Mouse (Mus musculus) NIH3T3 (cell line): ENCODE measurements around the gene Aldh5a1.

Source experiments
- DNase-seq: peaks from one replicate; pipeline ENCODE4 v3.0.0-alpha.2; 2012; ENCODE audit warnings: low read depth

Aldh5a1 gene

GRCm38 (mm10) chr13:24933199-24933598 lies 4.3 kb downstream of the Aldh5a1 start:
- no peak for DNase-seq

GRCm38 (mm10) chr13:24930591-24930990 lies 6.9 kb downstream of the Aldh5a1 start:
- DNase-seq, result peak; percentile 22

GRCm38 (mm10) chr13:24923991-24924390 lies 13.5 kb downstream of the Aldh5a1 start:
- no peak for DNase-seq

GRCm38 (mm10) chr13:24921281-24921680 lies 16.2 kb downstream of the Aldh5a1 start:
- no peak for DNase-seq

- DNase-seq, result peak; percentile 72
Measured at GRCm38 (mm10) chr13:24920333-24920977, 17.0 kb downstream of the Aldh5a1 start.

GRCm38 (mm10) chr13:24915831-24916230 lies 21.6 kb downstream of the Aldh5a1 start:
- no peak for DNase-seq

GRCm38 (mm10) chr13:24914915-24915314 lies 22.5 kb downstream of the Aldh5a1 start:
- no peak for DNase-seq

- DNase-seq, result no peak
Measured at GRCm38 (mm10) chr13:24913576-24913975, 23.9 kb downstream of the Aldh5a1 start.

- no peak for DNase-seq
Measured at GRCm38 (mm10) chr13:24909112-24909511, 28.3 kb downstream of the Aldh5a1 start.

GRCm38 (mm10) chr13:24906831-24907570 lies 30.5 kb downstream of the Aldh5a1 start:
- no peak for DNase-seq

GRCm38 (mm10) chr13:24905422-24905821 lies 32.0 kb downstream of the Aldh5a1 start:
- no peak for DNase-seq

- no peak for DNase-seq
Measured at GRCm38 (mm10) chr13:24903412-24903811, 34.0 kb downstream of the Aldh5a1 start.

GRCm38 (mm10) chr13:24901916-24902315 lies 35.5 kb downstream of the Aldh5a1 start:
- DNase-seq, result no peak

GRCm38 (mm10) chr13:24893880-24894279 lies 43.6 kb downstream of the Aldh5a1 start:
- no peak for DNase-seq

GRCm38 (mm10) chr13:24892516-24892915 lies 44.9 kb downstream of the Aldh5a1 start:
- no peak for DNase-seq

- peak; percentile 31 for DNase-seq
Measured at GRCm38 (mm10) chr13:24889554-24889953, 47.9 kb downstream of the Aldh5a1 start.

GRCm38 (mm10) chr13:24882411-24882810 lies 55.0 kb downstream of the Aldh5a1 start:
- no peak for DNase-seq

- DNase-seq, result no peak
Measured at GRCm38 (mm10) chr13:24880704-24881103, 56.8 kb downstream of the Aldh5a1 start.

GRCm38 (mm10) chr13:24880208-24880607 lies 57.3 kb downstream of the Aldh5a1 start:
- DNase-seq, result no peak

- no peak for DNase-seq
Measured at GRCm38 (mm10) chr13:24879359-24880040, 58.0 kb downstream of the Aldh5a1 start.

GRCm38 (mm10) chr13:24868233-24868632 lies 69.2 kb downstream of the Aldh5a1 start:
- no peak for DNase-seq

- no peak for DNase-seq
Measured at GRCm38 (mm10) chr13:24867789-24868188, 69.7 kb downstream of the Aldh5a1 start.
